Mouse (Mus musculus) right cerebral cortex, postnatal 14 days (tissue): ENCODE measurements around the gene Arhgap5.
A peak's percentile ranks its signal among the peaks of the same experiment; 100 is the strongest.
"Not testable (repeated sequence)": the region's sequence is repeated elsewhere in the genome, so short reads cannot be mapped to it uniquely, and the experiment has no call there.

Experiments
- DNase-seq: peaks from one replicate; pipeline ENCODE4 v3.0.0; 2022

Gene Arhgap5

GRCm38 (mm10) chr12:52544532-52544931 is 40.8 kb downstream of the Arhgap5 start:
- DNase-seq, result no peak

DNA sequence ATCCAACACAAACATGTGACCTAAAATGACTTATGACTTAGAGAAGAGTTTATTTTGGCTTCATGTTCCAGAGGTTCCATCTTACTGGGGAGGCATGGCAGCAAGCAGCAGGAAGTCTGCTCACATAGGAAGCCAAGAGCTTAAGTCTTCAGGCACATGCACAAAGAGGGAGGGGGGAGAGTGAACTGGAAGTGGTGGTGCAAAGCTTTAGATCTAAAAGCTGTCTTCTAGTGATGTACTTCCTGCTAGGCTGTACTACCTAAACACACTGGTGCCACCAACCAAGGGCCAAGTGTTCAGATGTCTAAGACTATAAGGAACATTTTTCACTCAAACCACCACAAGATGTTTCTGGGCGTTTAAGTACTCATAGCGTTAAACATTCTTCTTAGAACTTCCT is 48.3 kb downstream of the Arhgap5 start:
- no peak for DNase-seq

- DNase-seq, result no peak
These were observed 51.6 kb downstream of the Arhgap5 start for GRCm38 (mm10) chr12:52555188-52555876.

GRCm38 (mm10) chr12:52565654-52566053 is 61.9 kb downstream of the Arhgap5 start:
- no peak for DNase-seq

GRCm38 (mm10) chr12:52573371-52573770 is 69.6 kb downstream of the Arhgap5 start:
- no peak for DNase-seq

- DNase-seq, result not testable (repeated sequence)
These were observed 82.7 kb downstream of the Arhgap5 start for GRCm38 (mm10) chr12:52586466-52586865.

GRCm38 (mm10) chr12:52587473-52588010 is 83.8 kb downstream of the Arhgap5 start:
- DNase-seq, result no peak

- DNase-seq, result no peak
These were observed 91.8 kb downstream of the Arhgap5 start for GRCm38 (mm10) chr12:52595389-52596185.

GRCm38 (mm10) chr12:52602471-52602870 is 98.7 kb downstream of the Arhgap5 start:
- DNase-seq, result no peak

GRCm38 (mm10) chr12:52602883-52603694 is 99.3 kb downstream of the Arhgap5 start:
- peak; percentile 81 for DNase-seq

GRCm38 (mm10) chr12:52603695-52604255 is 100.0 kb downstream of the Arhgap5 start:
- DNase-seq, result peak; percentile 38

DNA sequence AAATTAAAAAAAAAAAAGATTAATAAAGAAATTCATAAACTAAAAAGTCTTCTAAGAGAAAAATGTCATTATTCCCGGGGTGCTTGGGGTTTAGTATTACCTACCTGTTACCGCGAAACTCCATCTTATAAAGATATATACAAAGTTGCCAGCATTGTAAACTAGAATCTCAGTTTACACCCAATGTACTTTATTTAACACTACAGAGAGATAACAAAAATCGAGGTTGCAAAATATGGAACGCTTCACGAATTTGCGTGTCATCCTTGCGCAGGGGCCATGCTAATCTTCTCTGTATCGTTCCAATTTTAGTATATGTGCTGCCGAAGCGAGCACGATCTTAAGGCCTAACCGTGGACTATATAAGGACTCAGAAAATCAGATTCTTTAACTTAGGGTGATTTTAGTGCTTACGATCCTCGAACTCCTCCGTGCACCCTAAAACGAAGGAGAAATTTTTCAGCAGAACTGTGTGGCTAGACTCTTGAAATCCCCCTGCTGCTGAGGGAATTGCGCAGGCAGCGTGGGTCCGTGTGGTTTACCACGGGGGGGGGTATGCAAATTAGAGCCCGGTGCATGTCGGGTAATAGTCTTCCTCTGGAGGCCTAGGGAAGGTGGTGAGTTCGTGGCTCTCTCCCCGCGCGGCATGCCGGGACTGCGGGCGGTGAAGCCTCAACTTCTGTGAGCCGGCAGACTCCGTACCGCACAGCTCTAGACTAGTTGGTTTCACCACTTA is 100.7 kb downstream of the Arhgap5 start:
- peak; percentile 96 for DNase-seq

DNA sequence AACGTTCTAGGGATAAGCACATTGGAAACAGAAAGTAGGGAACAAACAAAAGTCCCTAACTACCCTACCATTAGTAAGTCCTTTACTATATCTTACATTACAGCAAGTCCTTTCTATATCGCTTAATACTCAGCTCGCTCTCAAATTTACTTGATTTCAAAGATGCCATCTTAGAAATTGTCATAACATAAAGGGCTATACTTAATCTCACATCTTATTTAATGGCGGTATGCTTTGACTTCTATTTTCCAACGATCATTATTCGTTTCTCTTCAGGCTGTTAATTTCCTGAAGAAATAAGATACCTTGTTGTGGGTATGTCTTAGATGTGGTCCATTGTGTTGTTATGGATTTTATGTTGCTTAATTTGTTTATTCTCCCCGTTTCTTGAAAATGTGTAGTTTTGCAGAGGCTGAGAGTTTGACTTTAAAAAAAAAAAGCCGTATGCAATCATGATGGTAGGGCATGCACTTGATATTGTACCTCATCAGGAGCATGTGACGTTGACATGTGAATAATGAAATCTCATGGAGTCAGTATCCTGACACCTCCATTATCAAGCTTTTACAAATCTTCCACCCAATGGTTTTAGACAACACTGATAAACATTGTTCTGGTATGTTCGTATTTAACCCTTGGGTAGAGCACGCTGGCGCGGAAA is 101.3 kb downstream of the Arhgap5 start:
- no peak for DNase-seq

GRCm38 (mm10) chr12:52607411-52607810 is 103.6 kb downstream of the Arhgap5 start:
- no peak for DNase-seq

DNA sequence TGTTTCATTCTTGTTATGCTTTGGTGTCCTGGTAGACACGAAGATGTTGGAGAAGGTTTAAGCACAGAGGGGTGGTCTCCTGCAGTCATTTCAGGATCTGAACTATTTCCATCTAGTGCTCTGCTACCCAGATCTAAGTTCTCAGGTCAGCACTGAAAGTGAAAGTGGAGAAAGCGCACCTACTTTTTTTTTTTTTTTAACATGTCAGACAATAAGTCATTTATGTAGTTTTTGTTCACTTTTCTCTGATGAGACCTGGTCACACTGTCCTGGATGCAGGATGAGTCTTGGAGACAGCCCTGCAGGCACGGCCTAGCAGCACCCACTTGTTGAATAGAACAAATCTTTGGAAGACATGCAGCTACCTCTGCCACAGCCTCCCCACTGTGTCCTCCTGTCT is 111.9 kb downstream of the Arhgap5 start:
- no peak for DNase-seq

DNA sequence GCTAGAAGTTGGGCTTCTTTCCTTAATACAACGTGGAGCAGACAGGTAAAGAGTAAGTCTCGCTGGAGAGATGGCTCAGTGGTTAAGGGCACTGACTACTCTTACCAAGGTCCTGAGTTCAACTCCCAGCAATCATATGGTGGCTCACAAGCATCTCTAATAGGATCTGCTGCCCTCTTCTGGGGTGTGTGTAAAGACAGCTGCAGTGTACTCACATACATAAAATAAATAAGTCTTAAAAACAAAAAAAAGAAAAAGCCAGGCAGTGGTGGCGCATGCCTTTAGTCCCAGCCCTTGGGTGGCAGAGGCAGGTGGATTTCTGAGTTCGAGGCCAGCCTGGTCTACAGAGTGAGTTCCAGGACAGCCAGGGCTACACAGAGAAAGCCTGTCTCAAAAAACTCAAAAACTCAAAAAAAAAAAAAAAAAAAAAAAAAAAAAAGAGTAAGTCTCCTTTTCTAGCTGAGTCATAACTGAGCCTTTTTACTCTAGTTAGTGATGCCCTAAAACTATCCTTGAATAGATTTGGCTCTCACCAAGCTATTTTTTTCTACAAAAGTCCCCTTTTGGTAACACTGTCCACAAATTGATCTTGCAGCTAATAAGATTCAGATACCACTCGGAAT is 114.8 kb downstream of the Arhgap5 start:
- DNase-seq, result no peak

GRCm38 (mm10) chr12:52619644-52620043 is 115.9 kb downstream of the Arhgap5 start:
- no peak for DNase-seq
